Comparison of ENCODE assay signal across 13 mouse cellular contexts in the genomic region with DNA sequence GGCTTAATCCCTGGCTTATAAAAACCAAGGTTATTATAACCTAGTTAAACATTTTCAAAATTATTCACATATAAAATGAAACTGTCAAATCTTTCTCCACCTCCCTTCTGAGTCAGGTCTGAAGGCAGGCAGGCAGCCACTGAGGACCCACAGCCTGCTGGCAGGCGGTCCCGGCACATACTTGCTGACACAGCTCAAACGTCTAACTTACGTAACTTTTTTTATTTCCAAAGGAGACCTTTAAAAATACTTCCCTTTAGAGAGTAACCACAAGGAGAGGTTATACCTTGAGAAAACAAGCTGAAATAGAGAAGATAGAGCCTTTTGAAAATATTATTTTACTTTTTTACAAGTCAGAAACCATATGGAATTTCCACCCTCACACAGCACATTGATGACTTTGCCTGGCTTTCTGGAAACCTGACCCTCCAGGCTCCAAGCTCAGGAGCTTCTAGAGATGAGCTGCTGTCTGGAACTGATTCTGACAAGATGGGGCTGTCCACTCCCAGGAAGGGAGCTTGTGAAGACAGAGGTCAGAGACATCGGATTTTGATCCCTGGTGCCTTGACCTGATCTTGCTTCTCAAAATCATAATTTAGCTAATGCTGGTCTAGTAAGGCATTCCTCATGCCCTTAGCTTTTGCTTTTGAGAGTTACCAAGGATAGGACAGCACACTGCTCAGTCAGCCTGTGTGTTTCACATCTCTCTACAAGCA. TPM values are rescaled to one million over a fixed set of nuclear protein-coding genes. Genes with fewer than 3 reads are reported as not detected.
DNase-seq lines count a peak whose midpoint lies in the region; ATAC-seq and TF ChIP-seq lines count a peak whose summit lies in the region.
"Had no signal": no experiment of that assay in that cellular context is flagged by ENCODE, and none has a peak within 500 bp of the region (broad histone marks: within the 10 kb centered on the region; RNA-seq: fewer than 3 reads in every experiment).

No protein-coding gene starts in this region.

- WGBS in liver, embryonic 11.5 days, result 54% methylated on average over 5 of the region's 5 CpGs
- 58% methylated on average over 5 of the region's 5 CpGs for WGBS in heart, embryonic 11.5 days (ENCODE audit: insufficient replicate concordance)

- no peak overlapping the region for H3K27ac ChIP-seq in liver, embryonic 11.5 days (ENCODE audit: low read depth, low read length)
- peak overlapping the region; percentile 58 for H3K27ac ChIP-seq in embryonic fibroblast, embryonic 13.5 days (ENCODE audit: insufficient read depth, low read length)
- no peak overlapping the region for H3K27ac ChIP-seq in layer of hippocampus, adult 2 months
- no peak overlapping the region for H3K27ac ChIP-seq in heart, embryonic 11.5 days (ENCODE audit: low read depth, low read length)
- H3K27ac ChIP-seq: forebrain, embryonic 15.5 days; heart, embryonic 13.5 days; liver, embryonic 13.5 days had no signal

- no peak for ATAC-seq in liver, embryonic 11.5 days (replicated peaks; ENCODE audit: low FRiP score)
- ATAC-seq in Patski, result peak; percentile 91
- no peak for ATAC-seq in heart, embryonic 11.5 days (replicated peaks; ENCODE audit: insufficient number of reproducible peaks, low FRiP score, low TSS enrichment)
- ATAC-seq: forebrain, embryonic 15.5 days had no signal

- H3K9me3 ChIP-seq in liver, embryonic 11.5 days (ENCODE audit: control insufficient read depth, low read length), result no peaks in the 10 kb centered on the region
- no peaks in the 10 kb centered on the region for H3K9me3 ChIP-seq in heart, embryonic 11.5 days (replicated peaks; ENCODE audit: control insufficient read depth, low read length)
- H3K9me3 ChIP-seq: forebrain, embryonic 15.5 days; heart, embryonic 13.5 days; liver, embryonic 13.5 days had no signal

- POLR2A ChIA-PET in Patski (lab: Charles Lee), result no interaction called here

- no peaks in the 10 kb centered on the region for H3K27me3 ChIP-seq in liver, embryonic 11.5 days (replicated peaks; ENCODE audit: control insufficient read depth, insufficient read depth, low read length)
- H3K27me3 ChIP-seq in Patski, result peaks cover 4% of the 10 kb centered on the region
- H3K27me3 ChIP-seq in heart, embryonic 11.5 days (ENCODE audit: control insufficient read depth, insufficient read depth, low read length), result no peaks in the 10 kb centered on the region
- H3K27me3 ChIP-seq: forebrain, embryonic 15.5 days; heart, embryonic 13.5 days; liver, embryonic 13.5 days had no signal

- no peaks in the 10 kb centered on the region for H3K36me3 ChIP-seq in liver, embryonic 11.5 days (ENCODE audit: control insufficient read depth, insufficient read depth, low read length)
- H3K36me3 ChIP-seq in heart, embryonic 11.5 days (ENCODE audit: control insufficient read depth, insufficient read depth, low read length), result no peaks in the 10 kb centered on the region
- H3K36me3 ChIP-seq: forebrain, embryonic 15.5 days; heart, embryonic 13.5 days; liver, embryonic 13.5 days had no signal

- in situ Hi-C loops in Patski (cut with MboI; ENCODE audit: low pct_unique_long_range_greater_than_20kb), result no loop called here

- no peak overlapping the region for H3K4me2 ChIP-seq in liver, embryonic 11.5 days
- no peak overlapping the region for H3K4me2 ChIP-seq in heart, embryonic 11.5 days
- H3K4me2 ChIP-seq: forebrain, embryonic 15.5 days; heart, embryonic 13.5 days; liver, embryonic 13.5 days had no signal

- no peak overlapping the region for H3K4me3 ChIP-seq in liver, embryonic 11.5 days (ENCODE audit: low read depth, low read length)
- H3K4me3 ChIP-seq in embryonic fibroblast, embryonic 13.5 days (ENCODE audit: insufficient read depth, low read length), result no peak overlapping the region
- no peak overlapping the region for H3K4me3 ChIP-seq in layer of hippocampus, adult 2 months
- H3K4me3 ChIP-seq in heart, embryonic 11.5 days (ENCODE audit: low read depth, low read length), result no peak overlapping the region
- H3K4me3 ChIP-seq: forebrain, embryonic 15.5 days; heart, embryonic 13.5 days; liver, embryonic 13.5 days had no signal

- no peak overlapping the region for H3K9ac ChIP-seq in liver, embryonic 11.5 days (ENCODE audit: low read depth, low read length)
- no peak overlapping the region for H3K9ac ChIP-seq in heart, embryonic 11.5 days (ENCODE audit: low read depth, low read length)
- H3K9ac ChIP-seq: forebrain, embryonic 15.5 days; heart, embryonic 13.5 days; liver, embryonic 13.5 days had no signal

- no peaks in the 10 kb centered on the region for H3K4me1 ChIP-seq in liver, embryonic 11.5 days (replicated peaks; ENCODE audit: control insufficient read depth, insufficient read depth, low read length)
- peaks cover 10% of the 10 kb centered on the region for H3K4me1 ChIP-seq in embryonic fibroblast, embryonic 13.5 days (ENCODE audit: control insufficient read depth, insufficient read depth, low read length)
- no peaks in the 10 kb centered on the region for H3K4me1 ChIP-seq in heart, embryonic 11.5 days (ENCODE audit: control insufficient read depth, insufficient read depth, low read length)
- H3K4me1 ChIP-seq: forebrain, embryonic 15.5 days; liver, embryonic 13.5 days had no signal

- no peak for TF ChIP-seq POLR2A in embryonic fibroblast, embryonic 13.5 days (IDR thresholded peaks at IDR 0.05; ENCODE audit: low read depth, low read length)

- no peak for TF ChIP-seq CTCF in Patski (IDR thresholded peaks at IDR 0.05)
- TF ChIP-seq CTCF in embryonic fibroblast, embryonic 13.5 days (IDR thresholded peaks at IDR 0.05; ENCODE audit: borderline replicate concordance, insufficient read depth, low read length), result no peak
- no peak for TF ChIP-seq CTCF in layer of hippocampus, adult 2 months (conservative IDR thresholded peaks at IDR 0.05)

- CTCF ChIA-PET in Patski (lab: Charles Lee), result interaction anchor here (1.1 to 1.4 kb wide), 3 partner anchors 11 to 155 kb away, joined by 3 to 4 read pairs (median 3); no protein-coding TSS in a partner anchor

- DNase-seq in liver, embryonic 11.5 days (ENCODE audit: low spot score), result peak; percentile 19
- no peak for DNase-seq in liver
- peak; percentile 37 for DNase-seq in Patski (ENCODE audit: low read depth, low spot score)
- DNase-seq in lung, postnatal 36 days, result peak; percentile 13
- DNase-seq in spleen, postnatal 10 days (ENCODE audit: low spot score in 2 of 2), result no peak
- no peak for DNase-seq in layer of hippocampus, adult 2 months (ENCODE audit: low spot score in 2 of 2)
- DNase-seq: liver, embryonic 13.5 days; right cerebral cortex, postnatal 14 days; thymus, postnatal 14 days had no signal

RNA-seq across cellular contexts. Expression of a gene that starts 59.9 kb away (rescaled TPM):
- polyA plus RNA-seq in liver, embryonic 11.5 days (2014; fragmentation: Nextera tagmentation; extraction: Ambion mirVana), result 18.1 and 18.8 TPM in 2 replicates
- 3.1 TPM for polyA plus RNA-seq in Patski (2021)
- polyA plus RNA-seq in embryonic fibroblast, embryonic 13.5 days (2011; ENCODE audit: insufficient read length, low read depth, missing spikeins), result 10.9 and 14.1 TPM in 2 replicates
- under 1 TPM; 0.33 to 0.86 TPM for total RNA-seq in layer of hippocampus, adult 2 months (2021)
- 20.3 and 21.9 TPM in 2 replicates for polyA plus RNA-seq in heart, embryonic 11.5 days (2014; fragmentation: Nextera tagmentation; extraction: Ambion mirVana)

Comparison
In these comparisons a context has a peak if more than half of its experiments do, and no peak if none do; other contexts are left out.
1. DNase-seq: peak in liver, embryonic 11.5 days (single experiment), Patski (single experiment) and lung, postnatal 36 days (single experiment); none in liver (single experiment), spleen, postnatal 10 days (0 of 2) and layer of hippocampus, adult 2 months (0 of 2).